Mouse (Mus musculus): ENCODE measurements at regions not wholly inside any gene's neighbourhood (a gene's known extent, or its start where the extent isn't known, plus 50 kb on each side); places are given as distances from the start of the nearest gene placed in this dataset.

- TF ChIP-seq TAL1 (IDR thresholded peaks at IDR 0.05; ENCODE audit: low read length), result no peak
- TF ChIP-seq GATA1 (IDR thresholded peaks at IDR 0.05; ENCODE audit: low read length), result no peak
Observed at GRCm38 (mm10) chr17:67515601-67516147, 116.8 kb downstream of the Lrrc30 start.

Data from erythroblast, embryonic 14.5 days (primary cell).